Mouse (Mus musculus) MEL (cell line): ENCODE data around the gene Sacs. TPM values are rescaled to one million over a fixed set of nuclear protein-coding genes. Genes with fewer than 3 reads are reported as not detected.

Experiments
- DNase-seq: peaks from one replicate; pipeline ENCODE4 v3.0.0; 2011; ENCODE audit warnings: low read depth, low spot score
- H3K27ac ChIP-seq: 2 replicates; pipeline ENCODE4 v1.5.1; 2012; ENCODE audit warnings: low read depth, mild to moderate bottlenecking, control low read depth, low read length, moderate library complexity; ENCODE audit not compliant: control insufficient read depth
- H3K27me3 ChIP-seq, 2 experiments: fragments of 150-350 bp in 1 of 2; sonication (generic) in 1 of 2; 2 replicates each; pipeline ENCODE4 v1.6.1; 2012; ENCODE audit warnings: low read length in 2 of 2, mild to moderate bottlenecking in 2 of 2, improper control_type of control experiment in 1 of 2, moderate library complexity in 1 of 2; ENCODE audit not compliant: insufficient read depth in 2 of 2, control insufficient read depth in 1 of 2
- H3K36me3 ChIP-seq, 2 experiments: 2 replicates each; pipeline ENCODE4 v1.6.1; 2012 to 2014; ENCODE audit warnings: low read length in 2 of 2, improper control_type of control experiment in 1 of 2, inconsistent platforms in 1 of 2, mild to moderate bottlenecking in 1 of 2; ENCODE audit not compliant: insufficient read depth in 2 of 2, control insufficient read depth in 1 of 2
- H3K4me1 ChIP-seq, 2 experiments: fragments of 150-350 bp in 1 of 2; sonication (generic) in 1 of 2; 2 replicates each; pipeline ENCODE4 v1.6.1; 2012; ENCODE audit warnings: low read length in 2 of 2, improper control_type of control experiment in 1 of 2, mild to moderate bottlenecking in 1 of 2; ENCODE audit not compliant: insufficient read depth in 2 of 2, control insufficient read depth in 1 of 2
- H3K4me3 ChIP-seq, 2 experiments: fragments of 150-350 bp in 1 of 2; sonication (generic) in 1 of 2; 2 replicates each; pipeline ENCODE4 v1.5.1; 2012; ENCODE audit warnings: low read depth in 2 of 2, low read length in 2 of 2, mild to moderate bottlenecking in 2 of 2, moderate library complexity in 2 of 2, control low read depth in 1 of 2, improper control_type of control experiment in 1 of 2; ENCODE audit not compliant: control insufficient read depth in 1 of 2, insufficient read depth in 1 of 2
- H3K79me2 ChIP-seq: 2 replicates; pipeline ENCODE4 v1.6.1; 2012; ENCODE audit warnings: mild to moderate bottlenecking, low read length, moderate library complexity; ENCODE audit not compliant: control insufficient read depth, poor library complexity, insufficient read depth
- H3K9ac ChIP-seq: 2 replicates; pipeline ENCODE4 v1.6.1; 2012; ENCODE audit warnings: low read depth, mild to moderate bottlenecking, control low read depth, low read length, moderate library complexity; ENCODE audit not compliant: control insufficient read depth, poor library complexity, severe bottlenecking
- H3K9me3 ChIP-seq: fragments of 150-350 bp; sonication (generic); replicated peaks from 2 replicates; pipeline ENCODE4 v1.6.1; 2012; ENCODE audit warnings: mild to moderate bottlenecking, low read length, improper control_type of control experiment, moderate library complexity; ENCODE audit not compliant: insufficient read depth
- BHLHE40 ChIP-seq: IDR thresholded peaks from 2 replicates; pipeline ENCODE4 v1.6.1; 2012; ENCODE audit warnings: low read depth, mild to moderate bottlenecking, inconsistent platforms, low read length, improper control_type of control experiment, borderline replicate concordance
- CTCF ChIP-seq, 3 experiments: IDR thresholded peaks in 2 of 3; conservative IDR thresholded peaks in 1 of 3; 2 replicates each; pipeline ENCODE4 v1.5.1; 2011 to 2012; ENCODE audit warnings: low read length in 3 of 3, low read depth in 2 of 3, mild to moderate bottlenecking in 2 of 3, improper control_type of control experiment in 1 of 3, inconsistent platforms in 1 of 3, mixed read lengths in 1 of 3, moderate library complexity in 1 of 3; ENCODE audit not compliant: control insufficient read depth in 1 of 3, insufficient read depth in 1 of 3, poor library complexity in 1 of 3, severe bottlenecking in 1 of 3
- ETS1 ChIP-seq: IDR thresholded peaks from 2 replicates; pipeline ENCODE4 v1.6.1; 2012; ENCODE audit warnings: low read depth, mild to moderate bottlenecking, inconsistent platforms, low read length, improper control_type of control experiment, moderate library complexity
- GATA1 ChIP-seq: IDR thresholded peaks from 2 replicates; pipeline ENCODE4 v1.6.1; 2011; ENCODE audit warnings: low read depth, low read length, improper control_type of control experiment
- JUND ChIP-seq: IDR thresholded peaks from 2 replicates; pipeline ENCODE4 v1.6.1; 2011; ENCODE audit warnings: low read depth, mild to moderate bottlenecking, improper control_type of control experiment, low read length
- MAX ChIP-seq: IDR thresholded peaks from 2 replicates; pipeline ENCODE4 v1.6.1; 2011; ENCODE audit warnings: low read length, improper control_type of control experiment
- MAZ ChIP-seq: IDR thresholded peaks from 2 replicates; pipeline ENCODE4 v1.6.1; 2012; ENCODE audit warnings: low read depth, mild to moderate bottlenecking, inconsistent platforms, low read length, improper control_type of control experiment
- MEF2A ChIP-seq: IDR thresholded peaks from 2 replicates; pipeline ENCODE4 v1.6.1; 2014; ENCODE audit warnings: low read depth, mild to moderate bottlenecking, inconsistent platforms, low read length, improper control_type of control experiment; ENCODE audit not compliant: poor library complexity, insufficient replicate concordance, severe bottlenecking; ENCODE audit errors: extremely low read depth
- MXI1 ChIP-seq: IDR thresholded peaks from 2 replicates; pipeline ENCODE4 v1.6.1; 2011; ENCODE audit warnings: mild to moderate bottlenecking, low read depth, low read length, improper control_type of control experiment
- MYC ChIP-seq: IDR thresholded peaks from 2 replicates; pipeline ENCODE4 v1.6.1; 2011; ENCODE audit warnings: low read depth, mild to moderate bottlenecking, low read length, improper control_type of control experiment, moderate library complexity
- POLR2A ChIP-seq, 2 experiments: IDR thresholded peaks; 2 replicates each; pipeline ENCODE4 v1.6.1; 2011 to 2012; ENCODE audit warnings: low read length in 2 of 2, mild to moderate bottlenecking in 2 of 2, control low read depth in 1 of 2, improper control_type of control experiment in 1 of 2, low read depth in 1 of 2, moderate library complexity in 1 of 2; ENCODE audit not compliant: control insufficient read depth in 1 of 2, insufficient read depth in 1 of 2, poor library complexity in 1 of 2
- POLR2AphosphoS5 ChIP-seq: IDR thresholded peaks from 2 replicates; pipeline ENCODE4 v1.6.1; 2012; ENCODE audit warnings: low read depth, borderline replicate concordance, mild to moderate bottlenecking, inconsistent platforms, low read length, moderate library complexity, mixed read lengths
- RAD21 ChIP-seq: IDR thresholded peaks from 2 replicates; pipeline ENCODE4 v1.6.1; 2011; ENCODE audit warnings: mild to moderate bottlenecking, low read depth, low read length, improper control_type of control experiment
- TCF12 ChIP-seq: IDR thresholded peaks from 2 replicates; pipeline ENCODE4 v1.6.1; 2014; ENCODE audit warnings: low read depth, mild to moderate bottlenecking, inconsistent platforms, low read length, improper control_type of control experiment, moderate library complexity
- UBTF ChIP-seq: IDR thresholded peaks from 2 replicates; pipeline ENCODE4 v1.6.1; 2012; ENCODE audit warnings: low read depth, mild to moderate bottlenecking, inconsistent platforms, low read length, improper control_type of control experiment, moderate library complexity, borderline replicate concordance; ENCODE audit not compliant: insufficient read depth
- USF1 ChIP-seq: IDR thresholded peaks from 2 replicates; pipeline ENCODE4 v1.6.1; 2014; ENCODE audit warnings: low read depth, mild to moderate bottlenecking, inconsistent platforms, low read length, improper control_type of control experiment, moderate library complexity
- ZMIZ1 ChIP-seq: IDR thresholded peaks from 2 replicates; pipeline ENCODE4 v1.6.1; 2012; ENCODE audit warnings: low read depth, mild to moderate bottlenecking, inconsistent platforms, low read length, improper control_type of control experiment, moderate library complexity
- ZNF384 ChIP-seq: IDR thresholded peaks from 2 replicates; pipeline ENCODE4 v1.6.1; 2012; ENCODE audit warnings: low read depth, mild to moderate bottlenecking, inconsistent platforms, low read length, improper control_type of control experiment
- polyA plus RNA-seq, 2 experiments: library from polyadenylated mRNA; stranded (reverse) in 1 of 2; unstranded in 1 of 2; fragments of >175 nt in 1 of 2; fragments of >200 nt in 1 of 2; gene quantifications; 2 replicates each; pipeline versions ENCODE4 v1.2.1 to v1.2.4; 2012; ENCODE audit warnings: low replicate concordance in 2 of 2, low read depth in 1 of 2; ENCODE audit not compliant: insufficient read length in 2 of 2, insufficient read depth in 1 of 2, missing spikeins in 1 of 2
- total RNA-seq: library from RNA; depleted of rRNA; stranded (reverse); fragments of 300-350 nt; gene quantifications from 2 replicates; pipeline ENCODE4 v1.2.3, GENCODE M21; 2012

Gene Sacs
- total and polyA plus RNA-seq, 3 experiments, result 10.9 to 32.0 (median 12.1) TPM

DNA sequence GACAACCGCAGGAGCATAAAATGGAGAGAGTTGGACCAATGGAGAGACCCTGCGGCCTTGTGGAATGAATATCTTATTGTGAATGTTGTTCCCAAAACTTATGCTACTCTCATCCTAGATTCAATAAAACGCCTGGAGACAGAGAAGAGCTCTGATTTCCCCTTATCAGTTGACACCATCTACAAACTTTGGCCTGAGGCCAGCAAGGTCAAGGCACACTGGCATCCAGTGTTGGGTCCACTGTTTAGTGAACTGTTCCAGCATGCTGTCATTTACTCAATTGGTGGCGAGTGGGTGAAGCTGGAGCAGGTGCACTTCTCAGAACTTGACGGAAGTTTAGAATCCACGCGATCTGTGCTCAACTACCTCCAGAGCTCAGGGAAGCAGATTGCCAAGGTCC lies 53.6 kb downstream of the Sacs start:
- Histone ChIP-seq H3K36me3 (peaks cover 0 to 2% of the 10 kb centered on the region in 2 experiments; a peak in 2 of 4 replicates), H3K79me2 (no peaks in the 10 kb centered on the region), H3K9ac (no peak overlapping the region), H3K9me3 (no peaks in the 10 kb centered on the region), H3K4me3 (no peak overlapping the region), H3K27ac (no peak overlapping the region), H3K4me1 (no peaks in the 10 kb centered on the region), H3K27me3 (no peaks in the 10 kb centered on the region)
- DNase-seq, result no peak
- TF ChIP-seq GATA1, result 0 out of 2 replicates have a peak, but pooled peaks have one; percentile 22
- no peak for TF ChIP-seq TCF12
- TF ChIP-seq, all 39 proteins: peak for 1

- no peak for DNase-seq
- TF ChIP-seq ZMIZ1 (no peak), ZNF384 (no peak), BHLHE40 (no peak), MXI1 (no peak), USF1 (no peak), MEF2A (no peak), POLR2AphosphoS5 (no peak), MAZ (no peak), POLR2A (IDR thresholded peaks at IDR 0.05; ENCODE audit: control insufficient read depth in 1 of 2, insufficient read depth in 1 of 2, low read depth in 1 of 2, low read length in 2 of 2, poor library complexity in 1 of 2) (no peak), CTCF (IDR thresholded peaks at IDR 0.05 in 2 of 3, conservative IDR thresholded peaks at IDR 0.05 in 1 of 3; ENCODE audit: control insufficient read depth in 1 of 3, insufficient read depth in 1 of 3, low read depth in 2 of 3, low read length in 3 of 3, poor library complexity in 1 of 3, severe bottlenecking in 1 of 3) (no peak), GATA1 (no peak), ETS1 (no peak), UBTF (no peak), MAX (no peak), MYC (no peak), JUND (no peak), RAD21 (no peak)
- Histone ChIP-seq H3K36me3 (peaks cover 0 to 2% of the 10 kb centered on the region in 2 experiments; a peak in 2 of 4 replicates), H3K4me3 (no peak overlapping the region), H3K79me2 (no peaks in the 10 kb centered on the region), H3K27ac (no peak overlapping the region), H3K27me3 (no peaks in the 10 kb centered on the region), H3K9ac (no peak overlapping the region), H3K4me1 (no peaks in the 10 kb centered on the region), H3K9me3 (no peaks in the 10 kb centered on the region)
Observed at GRCm38 (mm10) chr14:61192326-61192725, 54.1 kb downstream of the Sacs start.
